Mouse (Mus musculus) layer of hippocampus, adult 8-10 months (tissue): ENCODE results near the gene Osbpl5. TPM values are rescaled to one million over a fixed set of nuclear protein-coding genes. Genes with fewer than 3 reads are reported as not detected.
A peak's percentile ranks its signal among the peaks of the same experiment; 100 is the strongest.

ENCODE experiments used
- DNase-seq, 2 experiments: peaks; one replicate each; pipeline ENCODE4 v3.0.0; 2022; ENCODE audit warnings: low spot score in 2 of 2
- total RNA-seq, 4 experiments: library from RNA; stranded (reverse); gene quantifications; 2 replicates each; pipeline ENCODE4 v1.2.4; 2022

The Osbpl5 gene
- 10 to 100 TPM; 20.0 to 24.8 (median 22.7) TPM for total RNA-seq

DNA sequence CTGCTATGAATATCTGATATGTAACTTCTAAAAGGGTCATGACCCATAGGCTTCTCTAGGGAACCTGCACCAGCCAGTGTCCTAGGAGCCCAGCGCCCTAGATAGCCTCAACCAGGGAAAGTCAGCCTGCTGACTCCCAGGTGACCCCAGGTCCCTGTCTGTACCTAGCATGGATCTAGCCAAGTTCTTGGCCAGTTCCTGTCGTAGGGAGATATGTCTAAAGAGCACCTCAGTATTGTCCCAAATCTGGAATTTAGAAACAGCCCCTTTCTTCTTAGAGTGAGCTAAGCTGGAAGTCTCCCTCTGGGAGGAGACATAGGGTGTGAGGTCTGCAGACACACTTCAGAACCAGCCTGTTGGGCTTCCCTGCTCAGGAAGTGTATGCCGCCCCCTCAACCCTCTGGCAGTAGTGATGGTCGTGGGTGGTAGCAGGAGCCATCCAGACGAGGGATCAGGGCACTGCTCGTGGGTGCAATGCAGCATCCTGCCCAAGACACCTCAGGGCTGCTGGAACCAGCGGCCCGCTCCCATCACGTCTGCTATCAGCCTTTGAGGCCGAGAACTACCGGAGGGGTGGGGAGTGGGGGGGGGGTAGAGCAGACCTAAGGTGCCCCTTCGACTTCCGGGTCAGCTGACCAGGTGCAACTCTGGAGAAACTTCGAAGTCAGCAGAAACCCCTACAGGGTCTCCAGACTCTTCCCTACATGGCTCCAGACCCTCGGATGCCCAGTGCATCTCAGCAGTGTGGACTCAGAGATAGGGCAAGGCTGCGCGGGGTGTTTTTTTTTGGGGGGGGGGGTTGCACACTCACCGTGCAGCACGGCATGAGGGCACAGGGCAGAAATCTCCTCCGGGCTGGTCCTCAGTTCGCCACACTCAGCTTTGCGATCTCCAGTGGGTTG, at the start of gene Osbpl5:
Osbpl5 (minus strand) TSS at position 861 of the 902 bp plus-strand sequence.
- DNase-seq = no peak

DNA sequence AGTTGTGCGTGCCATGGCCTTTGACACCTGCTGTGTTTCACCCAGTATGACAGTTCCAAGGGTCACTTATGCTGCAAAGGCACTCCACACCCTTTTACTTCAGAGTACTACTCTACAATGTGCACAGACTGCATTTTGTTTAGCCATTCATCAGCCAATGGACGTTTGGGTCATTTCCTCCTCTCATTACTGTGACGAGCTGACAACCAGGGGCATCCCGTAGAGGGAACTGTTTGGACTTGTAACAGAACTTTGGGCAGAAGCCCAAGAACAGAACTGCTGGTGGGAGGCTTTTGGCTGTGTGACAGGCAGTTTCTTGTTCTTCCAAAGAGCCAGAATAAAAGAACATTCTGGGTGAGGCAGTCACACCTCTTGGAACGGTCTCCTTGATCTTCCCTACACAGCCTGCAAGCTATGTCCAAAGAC, 48.4 kb upstream of the Osbpl5 start:
- DNase-seq = peak in 1 of 2 experiments; percentile 55

DNA sequence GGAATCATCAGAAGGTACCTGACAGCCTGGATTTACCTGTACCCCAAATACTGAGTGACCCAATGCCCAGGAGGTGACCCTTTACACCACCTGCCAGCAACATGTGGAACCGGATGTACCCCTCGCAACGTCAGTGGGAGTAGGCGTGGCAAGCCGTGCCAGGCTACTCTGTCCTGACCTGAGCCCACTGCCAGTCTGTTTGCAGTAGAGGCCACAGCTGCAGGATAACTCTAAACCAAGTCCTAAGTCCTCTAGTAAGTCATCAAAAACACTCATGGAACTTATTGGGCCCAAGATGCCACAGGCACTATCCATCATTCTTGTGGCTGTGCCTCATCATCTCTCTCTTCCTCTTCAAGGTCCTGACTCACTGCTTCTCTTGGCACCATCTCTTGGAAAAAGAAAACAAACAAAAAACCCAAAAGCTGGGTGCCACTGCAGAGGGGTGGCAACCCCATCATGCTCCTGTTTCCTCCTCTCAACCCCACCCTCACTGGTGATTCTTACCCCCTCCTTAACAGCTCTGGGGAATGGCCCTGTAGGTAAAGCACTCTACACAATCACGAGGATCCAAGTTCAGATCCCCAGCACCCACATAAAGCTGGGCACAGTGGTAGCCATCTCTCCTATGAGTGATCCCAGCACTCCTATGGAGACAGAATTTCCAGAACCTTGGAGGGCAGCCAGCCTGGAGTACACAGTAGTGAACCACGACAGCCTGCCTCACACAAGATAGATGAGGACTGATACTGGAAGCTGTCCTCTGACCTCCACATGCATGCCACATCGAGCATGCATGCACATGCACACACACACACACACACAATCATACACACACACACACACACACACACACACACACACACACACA, 44.6 kb upstream of the Osbpl5 start:
- DNase-seq = no peak

DNA sequence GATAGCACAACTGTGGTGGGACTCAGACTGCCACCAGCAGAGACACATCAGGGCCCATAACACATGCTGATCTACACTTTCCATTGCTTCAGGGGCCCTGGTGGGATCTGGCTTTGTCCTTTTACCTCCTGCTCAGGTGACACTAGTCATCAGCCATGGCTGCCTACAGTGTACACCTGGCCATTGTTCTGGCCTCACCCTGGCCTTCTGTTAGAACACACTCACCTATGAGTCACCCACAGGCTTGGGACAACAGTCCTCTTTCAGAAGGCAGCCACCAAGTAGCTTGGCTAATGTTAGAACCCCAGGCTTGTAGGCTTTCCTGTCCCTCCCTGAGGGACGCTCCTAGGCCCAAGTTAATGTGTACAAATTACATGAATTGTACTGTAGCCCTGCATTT, 44.0 kb upstream of the Osbpl5 start:
- no peak for DNase-seq

DNA sequence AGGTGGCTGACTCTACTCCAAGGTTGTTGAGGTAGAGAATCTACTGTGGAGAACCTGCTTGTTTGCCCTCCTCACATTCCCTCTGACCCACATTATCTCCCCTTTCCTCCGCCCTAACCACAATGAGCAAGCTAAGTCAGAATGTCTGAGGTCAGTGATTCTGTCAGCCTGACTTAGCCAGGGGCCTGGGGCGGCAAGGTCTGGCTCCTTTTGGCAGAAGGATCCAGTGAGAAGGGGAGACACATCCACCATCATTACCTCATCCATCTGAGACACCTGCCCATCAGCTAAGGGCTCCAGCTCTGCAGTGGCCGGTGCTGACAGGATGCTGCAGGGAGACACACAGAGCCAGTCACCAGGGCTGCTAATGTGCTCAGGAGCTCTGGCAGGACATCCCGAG, 42.0 kb upstream of the Osbpl5 start:
- DNase-seq = no peak

DNA sequence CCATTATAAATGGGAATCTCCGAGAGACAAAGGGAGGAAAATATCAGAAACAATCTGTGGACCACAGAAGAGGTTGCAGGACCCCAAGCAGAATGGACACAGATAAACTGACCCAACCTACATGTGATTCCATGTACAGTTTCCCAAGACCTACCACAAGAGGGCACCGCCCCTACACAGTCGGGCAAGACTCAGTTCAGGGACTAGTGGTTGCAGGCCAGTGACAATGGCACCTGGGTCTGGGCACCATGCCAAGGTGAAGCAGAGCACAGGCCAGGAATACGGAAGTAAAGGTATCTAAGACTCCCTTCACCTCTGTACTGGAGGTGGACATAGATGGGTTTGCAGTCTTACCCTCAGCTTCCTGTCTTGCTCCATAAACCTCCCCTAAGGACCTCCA, 36.3 kb upstream of the Osbpl5 start:
- no peak for DNase-seq

DNA sequence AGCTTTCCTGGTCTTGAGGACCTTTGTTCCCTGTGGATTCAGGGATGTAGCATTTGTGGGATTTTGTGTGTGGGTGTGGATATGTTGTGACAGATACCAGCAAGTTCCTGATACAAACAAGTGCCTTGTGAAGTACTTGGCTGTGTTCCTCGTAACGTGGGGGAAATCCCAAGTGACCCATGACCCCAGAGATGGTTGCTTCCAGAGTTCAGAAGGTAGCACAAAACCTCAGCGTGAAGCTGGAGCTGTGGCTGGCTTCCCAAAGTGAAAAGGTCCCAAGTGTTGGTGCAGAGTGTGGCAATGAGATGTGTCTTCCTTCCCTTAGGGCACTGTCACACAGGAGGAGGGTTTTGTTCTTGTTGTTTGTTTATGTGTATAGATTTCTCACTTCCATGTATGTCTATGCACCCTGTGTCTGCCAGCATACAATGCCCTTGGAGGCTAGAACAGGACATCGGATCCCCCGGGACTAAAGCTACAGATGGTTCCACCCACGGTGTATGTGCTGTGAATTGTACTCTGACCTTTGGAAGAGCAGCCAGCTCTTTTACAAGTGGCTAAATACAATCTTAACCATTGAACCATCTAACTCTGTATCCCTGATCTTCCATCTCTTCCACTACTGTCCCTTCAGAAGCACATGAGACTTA, 35.7 kb upstream of the Osbpl5 start:
- DNase-seq = no peak

DNA sequence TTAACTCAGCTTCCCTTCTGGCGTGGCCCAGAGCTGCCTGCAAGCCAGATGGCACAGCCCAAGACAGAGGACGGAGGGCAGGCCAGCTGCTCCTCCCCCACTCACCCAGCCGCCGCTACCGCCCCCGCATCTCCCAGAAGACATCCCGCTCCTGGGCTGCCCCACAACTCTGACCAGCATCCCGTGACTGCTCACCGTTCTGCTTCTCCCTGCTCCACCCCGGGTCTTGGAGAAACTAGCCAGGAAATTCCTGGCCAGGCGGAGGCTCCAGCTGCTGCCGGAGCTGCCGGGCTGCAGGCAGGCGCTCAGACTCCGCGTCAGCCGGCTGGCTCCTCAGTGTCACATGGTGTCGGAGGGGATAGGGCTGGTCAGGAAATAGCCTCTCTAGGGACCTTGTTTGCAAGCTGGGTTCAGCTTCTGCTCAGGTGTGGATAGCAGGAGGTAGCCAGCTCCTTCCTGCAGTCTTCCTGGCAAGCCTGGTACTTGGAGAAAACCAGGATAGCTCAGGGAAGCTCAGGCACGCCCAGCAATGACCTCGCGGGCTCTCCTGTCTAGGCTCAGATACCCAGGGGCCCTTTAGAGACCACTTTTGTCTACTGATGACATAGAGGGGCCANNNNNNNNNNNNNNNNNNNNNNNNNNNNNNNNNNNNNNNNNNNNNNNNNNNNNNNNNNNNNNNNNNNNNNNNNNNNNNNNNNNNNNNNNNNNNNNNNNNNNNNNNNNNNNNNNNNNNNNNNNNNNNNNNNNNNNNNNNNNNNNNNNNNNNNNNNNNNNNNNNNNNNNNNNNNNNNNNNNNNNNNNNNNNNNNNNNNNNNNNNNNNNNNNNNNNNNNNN, 27.4 kb upstream of the Osbpl5 start, which contains the start of gene Mrgpre:
Mrgpre (minus strand) TSS at position 505 of the 834 bp plus-strand sequence.
- peak; percentile 56 to 61 for DNase-seq

DNA sequence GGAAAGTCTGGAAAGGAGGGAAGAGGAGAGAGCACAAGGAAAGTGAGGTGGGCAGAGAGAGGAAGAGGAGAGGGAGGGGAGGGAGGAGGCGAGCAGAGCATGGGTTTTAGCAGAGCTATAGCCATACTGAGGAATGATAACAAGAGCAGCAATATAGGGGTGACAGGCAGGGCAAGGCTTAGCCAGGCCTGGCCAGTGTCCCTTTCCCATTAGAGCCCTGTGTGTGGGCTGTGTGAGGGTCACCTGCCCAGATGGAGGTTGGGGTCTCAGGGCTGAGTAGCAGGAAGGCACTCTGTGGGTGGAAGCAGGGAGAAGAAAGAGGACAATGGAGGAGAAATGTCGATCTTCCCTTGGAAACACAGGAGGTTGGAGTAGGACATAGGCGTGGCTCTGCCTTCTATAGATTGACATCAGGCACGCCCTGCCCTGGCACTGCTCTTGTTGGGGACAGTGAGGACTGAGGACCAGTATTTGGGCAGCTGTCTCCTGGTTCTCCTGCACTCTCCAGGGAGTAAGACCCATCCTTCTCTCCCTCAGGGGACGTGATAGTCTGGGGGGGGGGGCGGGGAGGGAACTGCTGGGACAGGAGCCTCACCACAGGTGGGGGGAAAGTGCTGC, 26.7 kb upstream of the Osbpl5 start:
- no peak for DNase-seq

DNA sequence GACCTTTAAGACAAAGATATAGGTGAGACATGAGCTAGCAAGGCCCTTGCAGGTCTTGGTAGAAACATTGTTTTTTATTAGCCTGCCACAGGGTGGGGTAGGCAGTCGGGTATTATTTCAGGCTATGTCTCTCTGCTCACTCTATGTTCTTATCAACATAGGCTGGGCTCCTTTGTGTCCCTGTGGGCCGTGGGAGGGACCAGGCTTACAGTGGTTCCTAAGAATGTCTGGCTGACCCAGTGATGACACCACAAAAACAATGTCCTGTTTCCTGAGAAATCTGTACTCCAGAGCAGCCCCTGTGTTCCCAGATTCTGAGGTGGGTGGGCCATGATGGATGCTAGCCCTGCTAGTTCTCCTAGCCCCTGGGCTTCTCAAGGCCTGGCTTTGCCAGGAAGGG, 20.6 kb upstream of the Osbpl5 start:
- no peak for DNase-seq

DNA sequence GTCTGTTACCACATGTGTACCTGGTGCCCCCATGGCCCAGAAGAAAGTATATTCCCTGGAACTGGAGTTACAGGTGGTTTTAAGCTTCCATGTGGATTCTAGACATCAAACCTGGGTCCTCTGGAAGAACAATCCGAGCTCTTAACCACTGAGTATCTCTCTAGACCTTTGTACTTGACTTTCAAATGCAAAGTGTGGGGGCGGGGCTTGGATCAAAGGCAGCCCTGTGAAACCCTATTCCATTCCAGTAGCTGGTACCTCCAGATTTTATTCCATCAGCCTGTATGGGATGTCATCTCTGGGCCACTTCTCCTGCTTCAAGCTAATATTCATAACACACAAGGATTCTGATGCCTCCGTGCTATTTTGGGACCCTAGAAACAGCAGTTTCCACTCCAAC, 19.4 kb upstream of the Osbpl5 start:
- DNase-seq = no peak

DNA sequence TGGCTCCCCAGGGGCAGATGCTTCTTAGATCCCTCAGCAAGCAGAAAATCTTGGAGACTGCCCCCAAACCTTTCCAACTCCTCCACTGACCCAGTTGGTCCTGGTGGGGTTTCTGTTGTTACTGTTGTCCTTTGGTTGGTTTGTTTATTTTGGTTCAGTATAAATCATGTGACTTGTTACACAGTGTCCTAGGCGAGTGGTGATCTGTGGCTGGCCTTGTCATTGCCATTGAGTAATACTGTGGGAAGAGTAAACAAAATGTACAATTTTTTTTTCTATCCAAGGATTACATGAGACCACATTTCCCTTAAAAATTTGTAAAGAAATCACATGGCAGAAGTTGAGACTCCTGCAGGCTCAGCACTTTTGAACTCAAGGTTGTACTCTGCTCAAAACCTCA, 12.7 kb upstream of the Osbpl5 start:
- no peak for DNase-seq

DNA sequence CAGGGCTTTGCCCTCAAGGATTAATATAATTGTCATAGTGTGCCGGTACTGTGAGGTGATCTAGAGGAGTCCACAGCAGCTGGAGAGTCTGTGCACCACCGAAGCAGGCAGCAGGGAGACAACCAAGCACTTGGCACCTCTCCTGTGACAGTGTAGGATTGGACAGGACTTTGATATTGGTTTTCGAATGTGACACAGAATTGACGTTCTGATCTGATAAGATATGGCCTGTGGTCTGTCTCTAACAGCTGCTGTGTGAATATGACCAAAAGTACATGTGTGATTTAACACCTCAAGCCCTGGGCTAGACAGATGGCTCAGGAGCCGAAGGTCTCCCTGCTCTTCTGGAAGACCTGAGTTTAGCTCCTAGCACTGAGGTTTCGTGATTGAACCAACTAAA, 11.5 kb upstream of the Osbpl5 start:
- DNase-seq = no peak

DNA sequence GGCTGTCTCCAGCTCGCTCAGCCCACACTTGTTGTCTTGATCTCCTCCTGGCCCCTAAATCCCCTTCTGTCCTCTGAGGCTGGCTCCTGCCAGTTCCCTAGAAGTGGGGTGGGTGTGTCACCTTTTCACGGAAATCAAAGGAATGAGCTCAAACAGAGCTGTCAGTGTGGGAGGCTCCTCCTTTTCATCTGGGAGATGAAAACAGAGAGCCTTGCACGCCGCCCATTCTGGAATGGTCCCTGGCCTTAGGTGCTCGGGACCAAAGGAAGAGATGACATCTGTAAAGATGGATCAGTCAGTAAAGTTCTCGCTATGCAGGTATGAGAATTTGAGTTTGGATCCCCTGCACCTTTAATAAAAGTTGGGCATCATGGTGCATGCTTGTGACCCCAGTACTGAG, 10.1 kb upstream of the Osbpl5 start, which contains the start of gene Mrgprg:
Mrgprg (minus strand) TSS at position 101 of the 400 bp plus-strand sequence.
- DNase-seq = no peak

DNA sequence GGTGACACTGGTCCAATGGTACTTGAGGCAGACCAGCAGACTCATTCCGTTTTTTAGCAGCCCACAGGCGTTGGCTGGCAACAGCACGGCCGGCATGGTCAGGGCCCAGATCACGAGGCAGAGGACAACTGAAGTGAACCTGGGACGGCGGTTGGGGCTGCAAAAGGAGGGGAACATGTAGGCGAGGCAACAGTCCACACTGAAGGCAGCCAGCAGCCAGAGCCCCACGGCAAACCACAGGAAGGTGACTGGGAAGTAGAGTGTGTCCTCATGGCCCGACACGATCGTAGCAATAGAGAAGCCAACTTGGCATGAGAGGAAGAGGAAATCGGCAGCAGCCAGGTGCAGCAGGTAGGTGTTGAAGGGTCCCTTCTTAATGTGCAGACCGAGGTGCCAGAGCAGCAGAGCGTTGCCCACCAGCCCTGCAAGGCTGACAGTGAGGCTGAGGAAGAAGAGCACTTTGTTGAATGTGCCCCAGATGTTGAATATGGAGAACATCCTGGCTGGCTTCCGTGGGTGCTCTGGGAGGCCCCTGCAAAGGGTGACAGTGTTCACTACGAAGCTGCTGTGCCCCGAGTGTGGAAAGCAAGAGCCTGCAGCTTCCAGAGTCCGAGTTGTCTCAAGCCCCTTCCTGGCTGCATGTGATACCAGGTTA, 8.2 kb upstream of the Osbpl5 start:
- no peak for DNase-seq

DNA sequence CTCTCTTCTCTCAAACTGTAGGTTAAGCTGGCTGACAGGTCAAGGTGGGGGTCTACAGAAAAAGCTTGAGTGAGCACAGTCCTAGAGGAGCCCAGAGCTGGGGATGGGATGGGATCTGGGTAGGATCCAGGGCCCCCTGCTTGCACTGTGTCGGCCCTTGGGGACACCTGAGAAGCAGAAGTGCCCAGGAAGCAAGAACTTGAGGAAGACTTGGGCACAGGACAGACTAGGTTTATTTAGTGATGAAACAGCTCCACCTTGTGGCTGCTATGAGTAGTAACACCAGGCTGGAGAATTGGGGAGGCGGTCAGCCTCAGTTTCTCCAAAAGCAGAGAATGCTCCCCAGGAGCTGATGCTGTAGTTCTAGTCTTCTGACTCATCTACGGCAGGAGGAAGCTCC, 7.0 kb upstream of the Osbpl5 start:
- DNase-seq = no peak

DNA sequence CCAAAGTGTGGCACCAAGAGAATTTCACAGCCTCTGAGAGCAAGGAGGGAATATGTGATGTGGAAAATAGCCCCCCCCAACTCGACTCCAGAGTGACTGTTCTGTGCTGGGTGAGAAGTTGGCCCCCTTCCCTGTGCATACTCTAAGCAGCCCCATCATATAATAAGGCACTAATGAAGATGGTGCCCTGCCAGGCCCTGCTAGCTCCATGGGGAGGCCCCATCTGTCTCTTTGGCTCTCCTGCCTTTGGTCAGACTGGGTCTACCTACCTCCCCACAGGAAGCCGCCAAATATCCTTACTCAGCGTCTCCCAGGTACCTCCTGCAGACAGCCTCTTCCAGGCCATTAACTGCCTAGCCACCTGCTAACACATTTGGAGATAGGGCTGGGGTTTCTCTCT, 2.2 kb upstream of the Osbpl5 start:
- DNase-seq = no peak

DNA sequence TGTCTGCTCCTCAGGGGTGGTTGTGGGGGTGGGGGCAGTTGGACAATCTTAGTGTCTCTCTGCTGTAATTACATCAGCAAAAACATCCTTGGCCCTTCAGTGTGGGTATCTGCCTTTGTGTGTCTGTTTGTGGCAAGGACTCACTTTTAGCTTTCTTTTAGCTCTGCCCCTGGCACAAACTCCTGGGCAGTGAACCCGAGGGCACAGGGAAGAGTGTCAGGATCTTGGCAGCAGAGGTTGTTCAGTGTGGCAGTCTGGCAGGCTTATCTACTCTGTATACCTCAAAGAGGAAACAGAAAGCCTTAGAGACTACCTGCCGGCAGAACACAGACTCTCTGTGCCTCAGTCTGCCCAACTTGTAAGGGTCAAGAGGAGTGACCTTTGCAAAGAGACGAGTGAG, 911 bp upstream of the Osbpl5 start:
- no peak for DNase-seq

DNA sequence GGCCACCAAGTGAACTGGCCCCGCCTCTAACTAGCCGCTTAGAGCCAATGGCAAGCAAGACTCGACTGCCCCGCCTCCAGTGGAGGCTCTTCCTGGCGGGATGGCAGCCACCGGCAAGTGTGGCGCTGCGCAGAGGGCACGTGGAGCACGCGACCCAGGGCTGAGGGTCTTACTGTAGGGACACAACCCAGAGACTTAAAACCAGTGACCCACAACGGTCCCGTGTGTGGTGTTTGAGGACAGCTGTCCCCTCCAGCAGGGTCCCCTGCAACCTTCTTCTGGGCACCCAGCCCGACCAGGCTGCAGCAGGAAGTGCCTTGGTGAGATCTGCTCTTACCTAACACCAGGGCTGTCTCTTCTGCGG, 224 bp upstream of the Osbpl5 start:
- DNase-seq = peak in 1 of 2 experiments; percentile 50
